8 mouse cellular contexts compared by ENCODE assay signal in the genomic region with DNA sequence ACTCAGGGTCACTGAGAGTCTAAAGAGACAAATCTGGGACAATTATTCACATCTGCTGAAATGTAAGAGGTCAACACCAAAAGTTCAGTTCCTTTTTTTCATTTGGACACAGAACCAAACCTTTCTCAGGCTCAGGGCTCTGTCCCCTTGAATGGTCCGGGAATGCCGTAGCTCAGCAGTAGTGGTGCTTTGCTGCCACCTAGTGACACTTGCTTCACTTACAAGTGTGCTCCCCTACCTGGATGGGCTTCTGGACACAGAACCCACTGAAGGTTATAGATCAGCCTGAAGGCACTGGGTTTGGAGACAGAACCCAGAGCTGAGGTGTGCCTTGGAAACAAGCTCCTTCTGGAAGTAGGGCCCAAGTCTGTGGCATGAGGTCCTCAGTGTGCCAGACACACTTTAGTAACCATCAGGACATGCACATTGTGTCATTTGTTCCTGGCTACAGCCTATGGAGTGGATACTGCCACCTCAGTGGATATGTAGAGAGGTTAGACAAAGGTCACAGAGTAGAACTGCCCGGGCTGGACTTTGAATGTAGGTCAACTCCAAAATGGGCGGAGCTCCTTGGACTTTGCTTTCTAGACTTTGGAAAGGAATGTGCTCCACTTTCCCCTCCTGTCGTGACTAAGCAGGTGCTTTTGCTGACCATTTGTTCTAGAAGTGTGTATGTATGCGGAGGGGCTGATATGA. TPM values are rescaled to one million over a fixed set of nuclear protein-coding genes. Genes with fewer than 3 reads are reported as not detected.
A peak's percentile ranks its signal among the peaks of the same experiment; 100 is the strongest.
DNase-seq lines count a peak whose midpoint lies in the region; ATAC-seq and TF ChIP-seq lines count a peak whose summit lies in the region.

No protein-coding gene starts in this region.

- peak; percentile 71; the same call in 1 of the 2 replicates for ATAC-seq in midbrain, embryonic 16.5 days

- TF ChIP-seq CTCF in spleen, adult 2 months (IDR thresholded peaks at IDR 0.05; ENCODE audit: extremely low read depth, insufficient read depth, insufficient read length, insufficient replicate concordance), result peak; percentile 95; the same call in 1 of the 2 replicates

- H3K4me1 ChIP-seq in midbrain, embryonic 16.5 days (ENCODE audit: control insufficient read depth, insufficient read depth, low read length), result no peaks in the 10 kb centered on the region
- no peaks in the 10 kb centered on the region for H3K4me1 ChIP-seq in spleen, adult 2 months (ENCODE audit: control insufficient read depth, insufficient read depth, insufficient read length)

- 34% methylated on average over 6 of the region's 6 CpGs for WGBS in midbrain, embryonic 16.5 days
- WGBS in spleen, adult 2 months, result 46% methylated on average over 6 of the region's 6 CpGs

- H3K27ac ChIP-seq in midbrain, embryonic 16.5 days (ENCODE audit: low read length), result no peak overlapping the region
- H3K27ac ChIP-seq in spleen, adult 2 months (ENCODE audit: insufficient read depth, low read length), result no peak overlapping the region

- no peak overlapping the region for H3K9ac ChIP-seq in midbrain, embryonic 16.5 days (ENCODE audit: low read depth, low read length)

- intact Hi-C loops in left cerebral cortex, postnatal 4 days (cut with DNase I), result loop anchor here (5.0 to 10.0 kb wide), 3 partner anchors 69 to 461 kb away; no protein-coding TSS in a partner anchor

- H3K9me3 ChIP-seq in midbrain, embryonic 16.5 days (replicated peaks; ENCODE audit: control insufficient read depth, low read length, poor library complexity, severe bottlenecking), result no peaks in the 10 kb centered on the region

- TF ChIP-seq POLR2A in spleen, adult 2 months (IDR thresholded peaks at IDR 0.05; ENCODE audit: low read depth, low read length), result no peak

- no peaks in the 10 kb centered on the region for H3K36me3 ChIP-seq in midbrain, embryonic 16.5 days (ENCODE audit: control insufficient read depth, insufficient read depth, low read length)
- no peaks in the 10 kb centered on the region for H3K36me3 ChIP-seq in spleen, adult 2 months (ENCODE audit: control insufficient read depth, insufficient read depth, low read length)

- DNase-seq in 3T3-L1 (ENCODE audit: low read depth, low spot score), result peak; percentile 85
- DNase-seq in adrenal gland, adult 2 months, result peak; percentile 64
- peak; percentile 93 for DNase-seq in embryo, embryonic 10 days (ENCODE audit: low spot score)
- peak; percentile 10 for DNase-seq in gastrocnemius, postnatal 25 days
- DNase-seq in kidney, adult 18-20 months, result peak; percentile 76
- DNase-seq in left cerebral cortex, postnatal 4 days, result peak; percentile 80
- DNase-seq in spleen, adult 2 months (ENCODE audit: low read depth in 1 of 2, low spot score in 2 of 2), result peak; percentile 8 to 56

- no peaks in the 10 kb centered on the region for H3K27me3 ChIP-seq in midbrain, embryonic 16.5 days (ENCODE audit: control insufficient read depth, insufficient read depth, low read depth, low read length)
- no peaks in the 10 kb centered on the region for H3K27me3 ChIP-seq in spleen, adult 2 months (ENCODE audit: control insufficient read depth, insufficient read depth, low read length)

- no peak overlapping the region for H3K4me3 ChIP-seq in midbrain, embryonic 16.5 days (ENCODE audit: low read depth, low read length)
- H3K4me3 ChIP-seq in spleen, adult 2 months (ENCODE audit: extremely low read depth, insufficient read depth, insufficient read length), result no peak overlapping the region

- no peak overlapping the region for H3K4me2 ChIP-seq in midbrain, embryonic 16.5 days (ENCODE audit: low read length)

RNA-seq across cellular contexts. Expression of a gene that starts 3.7 kb away (rescaled TPM):
- total RNA-seq in adrenal gland, adult 2 months (2021), result not detected
- not detected in 2 replicates for polyA plus RNA-seq in adrenal gland, adult 2 months (2012; rRNA removed)
- total RNA-seq in gastrocnemius, postnatal 25 days (2021), result not detected
- not detected for total RNA-seq in left cerebral cortex, postnatal 4 days (2021)
- polyA plus RNA-seq in midbrain, embryonic 16.5 days (2015; fragmentation: Nextera tagmentation; extraction: Ambion mirVana), result not detected in 2 replicates
- polyA plus RNA-seq in spleen, adult 2 months (2012; rRNA removed), result 0.68 and 0.81 TPM in 2 replicates

RNA-seq across cellular contexts. Expression of a gene that starts 34.4 kb away (rescaled TPM):
- 1 to 10 TPM; 1.1 to 2.6 TPM for total RNA-seq in adrenal gland, adult 2 months (2021)
- 0.49 and 0.51 TPM in 2 replicates for polyA plus RNA-seq in adrenal gland, adult 2 months (2012; rRNA removed)
- total RNA-seq in gastrocnemius, postnatal 25 days (2021), result under 1 TPM in 1 of 2 experiments, not detected in 1; 0.03 TPM
- 10 to 100 TPM; 34.1 to 36.5 TPM for total RNA-seq in left cerebral cortex, postnatal 4 days (2021)
- 13.6 and 14.2 TPM in 2 replicates for polyA plus RNA-seq in midbrain, embryonic 16.5 days (2015; fragmentation: Nextera tagmentation; extraction: Ambion mirVana)
- 0.04 TPM in 2 replicates for polyA plus RNA-seq in spleen, adult 2 months (2012; rRNA removed)

Comparison
In these comparisons a context has a peak if more than half of its experiments do, and no peak if none do; other contexts are left out.
1. DNase-seq: peak in every context shown above with its lines; median percentile 93 in embryo, embryonic 10 days; 85 in 3T3-L1; 80 in left cerebral cortex, postnatal 4 days; 76 in kidney, adult 18-20 months; 64 in adrenal gland, adult 2 months; 32 in spleen, adult 2 months; 10 in gastrocnemius, postnatal 25 days.
2. RNA of a gene that starts 34.4 kb away (total RNA-seq): 34.1 to 36.5 TPM in left cerebral cortex, postnatal 4 days; 1.1 to 2.6 TPM in adrenal gland, adult 2 months and 0.03 TPM in gastrocnemius, postnatal 25 days; every median in the first group is over 4 times any median in the second.